Mouse (Mus musculus) brain, embryonic 14.5 days (tissue): ENCODE results near the gene Ankfy1.

Experiments
- CTCF ChIP-seq: fragments of 200-500 bp; IDR thresholded peaks from 2 replicates; pipeline ENCODE4 v1.5.1; 2012; ENCODE audit warnings: inconsistent platforms, mild to moderate bottlenecking, moderate library complexity, borderline replicate concordance; ENCODE audit not compliant: insufficient read depth, insufficient read length; ENCODE audit errors: extremely low read depth
- POLR2A ChIP-seq: fragments of 200-500 bp; IDR thresholded peaks from 2 replicates; pipeline ENCODE4 v1.6.1; 2012; ENCODE audit warnings: mild to moderate bottlenecking, inconsistent platforms, borderline replicate concordance; ENCODE audit not compliant: poor library complexity, insufficient read depth, insufficient read length, severe bottlenecking; ENCODE audit errors: extremely low read depth

GRCm38 (mm10) chr11:72803038-72803437 lies 113.2 kb downstream of the Ankfy1 start:
- no peak for TF ChIP-seq POLR2A
- TF ChIP-seq CTCF = no peak
